Mouse (Mus musculus): ENCODE results near the gene Olfr1189. TPM values are rescaled to one million over a fixed set of nuclear protein-coding genes. Genes with fewer than 3 reads are reported as not detected.
"Not testable (repeated sequence)": the region's sequence is repeated elsewhere in the genome, so short reads cannot be mapped to it uniquely, and the experiment has no call there.

The Olfr1189 gene
- total RNA-seq (2014; rRNA removed) (not detected in 2 replicates), polyA plus RNA-seq (2015; fragmentation: Nextera tagmentation; extraction: Ambion mirVana) (not detected in 2 replicates)

DNA sequence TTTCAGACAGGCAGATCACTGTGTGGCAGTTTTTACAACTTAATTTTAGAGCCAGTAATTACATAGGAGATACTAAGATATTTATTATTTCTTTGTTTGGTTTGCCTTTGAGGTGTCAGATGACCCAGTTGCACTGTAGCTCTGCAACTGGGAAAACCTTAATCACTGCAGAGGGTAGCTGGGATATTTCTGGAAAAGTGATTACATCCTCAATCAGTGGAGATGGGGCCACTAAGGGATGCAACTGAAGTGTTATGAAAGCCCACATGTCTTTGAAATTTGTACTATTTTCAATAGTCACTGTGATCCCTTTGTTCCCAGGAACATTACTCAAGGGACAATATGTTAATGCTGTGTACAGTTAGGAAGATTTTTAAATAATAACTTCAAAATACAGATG is at the start of gene Olfr1189:
Olfr1189 (plus strand) TSS at position 301 of the 400 bp plus-strand sequence.
- H3K9me3 ChIP-seq (ENCODE audit: low read length): no peaks in the 10 kb centered on the region
- no peak for TF ChIP-seq CTCF (IDR thresholded peaks at IDR 0.05; ENCODE audit: low read depth)
- DNase-seq (ENCODE audit: low spot score) (no peak), ATAC-seq (no peak)
- no peak within 1 kb of the TSS for H3K4me2 ChIP-seq (ENCODE audit: low read depth, low read length)
- H3K27me3 ChIP-seq (ENCODE audit: insufficient read depth, low read length): no peaks in the 10 kb centered on the region
- no peaks in the 10 kb centered on the region for H3K36me3 ChIP-seq (ENCODE audit: insufficient read depth, low read length)
- H3K27ac ChIP-seq: no peak within 1 kb of the TSS
- no peaks in the 10 kb centered on the region for H3K4me1 ChIP-seq (ENCODE audit: insufficient read depth, low read length)
- H3K4me3 ChIP-seq (ENCODE audit: low read length): no peak within 1 kb of the TSS
- H3K9ac ChIP-seq (replicated peaks; ENCODE audit: low read length): no peak within 1 kb of the TSS

DNA sequence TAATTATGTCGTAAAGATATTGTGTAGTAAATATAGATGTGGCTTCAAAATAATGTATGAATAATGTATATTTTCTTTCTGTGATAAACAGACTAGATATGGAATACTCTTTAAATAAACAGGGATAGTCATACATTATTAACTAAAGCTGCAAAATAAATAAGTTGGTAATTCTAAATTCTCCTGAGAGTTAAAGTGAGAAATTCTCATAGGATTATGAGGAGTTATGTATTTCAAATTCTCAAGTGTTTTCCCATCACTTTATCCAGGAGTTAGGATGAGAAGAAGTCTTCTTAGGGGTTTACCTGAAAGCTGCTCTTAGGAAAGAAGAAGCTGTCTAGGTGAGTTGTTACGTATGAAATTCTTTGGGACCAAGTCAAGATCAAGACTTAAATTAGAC is 29.6 kb upstream of the Olfr1189 start, which contains the start of gene Olfr1188:
Olfr1188 (plus strand) TSS at position 301 of the 400 bp plus-strand sequence.
- Histone ChIP-seq H3K4me3 (ENCODE audit: low read length) (no peak within 1 kb of the TSS), H3K27ac (no peak within 1 kb of the TSS), H3K27me3 (ENCODE audit: insufficient read depth, low read length) (no peaks in the 10 kb centered on the region), H3K4me2 (ENCODE audit: low read depth, low read length) (no peak within 1 kb of the TSS), H3K9ac (replicated peaks; ENCODE audit: low read length) (no peak within 1 kb of the TSS), H3K9me3 (ENCODE audit: low read length) (no peaks in the 10 kb centered on the region), H3K4me1 (ENCODE audit: insufficient read depth, low read length) (no peaks in the 10 kb centered on the region), H3K36me3 (ENCODE audit: insufficient read depth, low read length) (no peaks in the 10 kb centered on the region)
- no peak for DNase-seq (ENCODE audit: low spot score)
- WGBS: 91% methylated on average over 2 of the region's 2 CpGs
- no peak for ATAC-seq
- TF ChIP-seq CTCF (IDR thresholded peaks at IDR 0.05; ENCODE audit: low read depth): no peak

DNA sequence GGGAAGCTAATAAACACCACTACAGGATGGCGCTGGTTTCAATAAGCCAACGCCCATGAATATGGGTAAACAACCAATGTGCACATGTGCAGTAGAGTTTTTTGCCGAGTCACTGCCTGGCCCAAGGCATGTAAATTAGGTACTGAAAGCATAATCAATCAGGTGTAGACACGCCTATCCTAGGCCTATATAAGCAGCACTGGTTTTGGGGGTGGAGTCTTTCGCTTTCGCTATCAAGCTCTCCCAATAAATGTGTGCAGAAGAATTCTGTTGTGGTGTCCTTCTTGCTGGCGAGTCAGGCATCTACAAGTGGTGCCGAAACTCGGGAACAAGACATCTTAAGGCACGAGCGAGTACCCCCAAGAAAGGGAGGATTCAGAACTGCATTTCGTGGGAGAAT is 13.6 kb upstream of the Olfr1189 start:
- H3K4me3 ChIP-seq (ENCODE audit: low read length); ATAC-seq; H3K27me3 ChIP-seq (ENCODE audit: insufficient read depth, low read length); H3K4me2 ChIP-seq (ENCODE audit: low read depth, low read length); H3K4me1 ChIP-seq (ENCODE audit: insufficient read depth, low read length); DNase-seq (ENCODE audit: low spot score); H3K9me3 ChIP-seq (ENCODE audit: low read length); H3K27ac ChIP-seq; H3K9ac ChIP-seq (replicated peaks; ENCODE audit: low read length); H3K36me3 ChIP-seq (ENCODE audit: insufficient read depth, low read length): not testable (repeated sequence)
- WGBS: 91% methylated on average over 12 of the region's 12 CpGs

DNA sequence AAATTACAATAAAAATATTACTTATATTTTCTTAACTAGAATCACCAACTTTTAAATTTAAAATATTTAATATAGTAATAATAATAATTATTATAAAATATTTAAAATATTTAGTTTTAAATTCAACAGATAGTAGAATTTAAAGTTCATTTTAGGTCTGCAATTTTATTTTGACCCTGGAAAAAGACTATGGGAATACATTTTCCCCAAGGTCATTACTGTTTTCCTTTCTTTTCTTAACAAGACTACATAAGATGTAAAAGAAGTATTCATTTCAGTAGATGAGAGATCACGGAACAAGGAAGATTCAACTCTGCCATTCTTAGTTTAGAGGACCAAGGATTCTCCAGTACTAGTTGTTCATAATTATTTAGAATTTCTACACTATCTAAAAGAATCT is 54.0 kb downstream of the Olfr1189 start, which contains the start of gene Olfr1191-ps1:
Olfr1191-ps1 (plus strand) TSS at position 301 of the 400 bp plus-strand sequence.
- not testable (repeated sequence) for DNase-seq (ENCODE audit: low spot score); ATAC-seq; H3K4me2 ChIP-seq (ENCODE audit: low read depth, low read length); H3K27ac ChIP-seq; H3K4me3 ChIP-seq (ENCODE audit: low read length); H3K9ac ChIP-seq (replicated peaks; ENCODE audit: low read length); H3K27me3 ChIP-seq (ENCODE audit: insufficient read depth, low read length); H3K36me3 ChIP-seq (ENCODE audit: insufficient read depth, low read length); H3K4me1 ChIP-seq (ENCODE audit: insufficient read depth, low read length); H3K9me3 ChIP-seq (ENCODE audit: low read length)
- 94% methylated on average over 1 of the region's 1 CpGs for WGBS

Other genes starting within 250 kb of the Olfr1189 start
- not detected in 2 replicates for gene Olfr1176, start 249.7 kb upstream of the Olfr1189 start, total RNA-seq (2014; rRNA removed)
- gene Olfr1176, start 249.7 kb upstream of the Olfr1189 start, polyA plus RNA-seq (2015; fragmentation: Nextera tagmentation; extraction: Ambion mirVana): not detected in 2 replicates
- gene Olfr1177-ps, start 240.0 kb upstream of the Olfr1189 start, total RNA-seq (2014; rRNA removed): not detected in 2 replicates
- gene Olfr1177-ps, start 240.0 kb upstream of the Olfr1189 start, polyA plus RNA-seq (2015; fragmentation: Nextera tagmentation; extraction: Ambion mirVana): not detected in 2 replicates
- gene Olfr1178, start 199.4 kb upstream of the Olfr1189 start, total RNA-seq (2014; rRNA removed): not detected in 2 replicates
- gene Olfr1178, start 199.4 kb upstream of the Olfr1189 start, polyA plus RNA-seq (2015; fragmentation: Nextera tagmentation; extraction: Ambion mirVana): not detected in 2 replicates
- gene Olfr1179, start 180.0 kb upstream of the Olfr1189 start, total RNA-seq (2014; rRNA removed): not detected in 2 replicates
- gene Olfr1179, start 180.0 kb upstream of the Olfr1189 start, polyA plus RNA-seq (2015; fragmentation: Nextera tagmentation; extraction: Ambion mirVana): not detected in 2 replicates
- not detected in 2 replicates for gene Olfr1180, start 167.3 kb upstream of the Olfr1189 start, total RNA-seq (2014; rRNA removed)
- gene Olfr1180, start 167.3 kb upstream of the Olfr1189 start, polyA plus RNA-seq (2015; fragmentation: Nextera tagmentation; extraction: Ambion mirVana): not detected in 2 replicates
- gene Olfr1181, start 160.3 kb upstream of the Olfr1189 start, total RNA-seq (2014; rRNA removed): not detected in 2 replicates
- not detected in 2 replicates for gene Olfr1181, start 160.3 kb upstream of the Olfr1189 start, polyA plus RNA-seq (2015; fragmentation: Nextera tagmentation; extraction: Ambion mirVana)
- gene Gm13757, start 137.3 kb upstream of the Olfr1189 start, total RNA-seq (2014; rRNA removed): not detected in 2 replicates
- gene Gm13757, start 137.3 kb upstream of the Olfr1189 start, polyA plus RNA-seq (2015; fragmentation: Nextera tagmentation; extraction: Ambion mirVana): not detected in 2 replicates
- gene Olfr1183, start 131.6 kb upstream of the Olfr1189 start, total RNA-seq (2014; rRNA removed): not detected in 2 replicates
- gene Olfr1183, start 131.6 kb upstream of the Olfr1189 start, polyA plus RNA-seq (2015; fragmentation: Nextera tagmentation; extraction: Ambion mirVana): not detected in 2 replicates
- gene Olfr1184, start 102.9 kb upstream of the Olfr1189 start, total RNA-seq (2014; rRNA removed): not detected in 2 replicates
- not detected in 2 replicates for gene Olfr1184, start 102.9 kb upstream of the Olfr1189 start, polyA plus RNA-seq (2015; fragmentation: Nextera tagmentation; extraction: Ambion mirVana)
- not detected in 2 replicates for gene Olfr1185-ps1, start 93.1 kb upstream of the Olfr1189 start, total RNA-seq (2014; rRNA removed)
- gene Olfr1185-ps1, start 93.1 kb upstream of the Olfr1189 start, polyA plus RNA-seq (2015; fragmentation: Nextera tagmentation; extraction: Ambion mirVana): not detected in 2 replicates
- not detected in 2 replicates for gene Olfr1186, start 67.9 kb upstream of the Olfr1189 start, total RNA-seq (2014; rRNA removed)
- not detected in 2 replicates for gene Olfr1186, start 67.9 kb upstream of the Olfr1189 start, polyA plus RNA-seq (2015; fragmentation: Nextera tagmentation; extraction: Ambion mirVana)
- not detected in 2 replicates for gene Olfr1188, start 29.5 kb upstream of the Olfr1189 start, total RNA-seq (2014; rRNA removed)
- not detected in 2 replicates for gene Olfr1188, start 29.5 kb upstream of the Olfr1189 start, polyA plus RNA-seq (2015; fragmentation: Nextera tagmentation; extraction: Ambion mirVana)
- gene Olfr1191-ps1, start 54.1 kb downstream of the Olfr1189 start, total RNA-seq (2014; rRNA removed): not detected in 2 replicates
- gene Olfr1191-ps1, start 54.1 kb downstream of the Olfr1189 start, polyA plus RNA-seq (2015; fragmentation: Nextera tagmentation; extraction: Ambion mirVana): not detected in 2 replicates
- gene Olfr1192-ps1, start 62.1 kb downstream of the Olfr1189 start, total RNA-seq (2014; rRNA removed): not detected in 2 replicates
- gene Olfr1192-ps1, start 62.1 kb downstream of the Olfr1189 start, polyA plus RNA-seq (2015; fragmentation: Nextera tagmentation; extraction: Ambion mirVana): not detected in 2 replicates
- not detected in 2 replicates for gene Olfr1193, start 89.2 kb downstream of the Olfr1189 start, total RNA-seq (2014; rRNA removed)
- gene Olfr1193, start 89.2 kb downstream of the Olfr1189 start, polyA plus RNA-seq (2015; fragmentation: Nextera tagmentation; extraction: Ambion mirVana): not detected in 2 replicates
- gene Olfr1195, start 102.7 kb downstream of the Olfr1189 start, total RNA-seq (2014; rRNA removed): not detected in 2 replicates
- not detected in 2 replicates for gene Olfr1195, start 102.7 kb downstream of the Olfr1189 start, polyA plus RNA-seq (2015; fragmentation: Nextera tagmentation; extraction: Ambion mirVana)
- not detected in 2 replicates for gene Olfr1196, start 118.1 kb downstream of the Olfr1189 start, total RNA-seq (2014; rRNA removed)
- gene Olfr1196, start 118.1 kb downstream of the Olfr1189 start, polyA plus RNA-seq (2015; fragmentation: Nextera tagmentation; extraction: Ambion mirVana): not detected in 2 replicates
- gene Olfr1197, start 145.9 kb downstream of the Olfr1189 start, total RNA-seq (2014; rRNA removed): not detected in 2 replicates
- gene Olfr1197, start 145.9 kb downstream of the Olfr1189 start, polyA plus RNA-seq (2015; fragmentation: Nextera tagmentation; extraction: Ambion mirVana): not detected in 2 replicates
- not detected in 2 replicates for gene Olfr1198, start 164.9 kb downstream of the Olfr1189 start, total RNA-seq (2014; rRNA removed)
- not detected in 2 replicates for gene Olfr1198, start 164.9 kb downstream of the Olfr1189 start, polyA plus RNA-seq (2015; fragmentation: Nextera tagmentation; extraction: Ambion mirVana)
- gene Olfr1199, start 174.0 kb downstream of the Olfr1189 start, total RNA-seq (2014; rRNA removed): not detected in 2 replicates
- gene Olfr1199, start 174.0 kb downstream of the Olfr1189 start, polyA plus RNA-seq (2015; fragmentation: Nextera tagmentation; extraction: Ambion mirVana): not detected in 2 replicates
- gene Olfr1200, start 184.0 kb downstream of the Olfr1189 start, total RNA-seq (2014; rRNA removed): not detected in 2 replicates
- gene Olfr1200, start 184.0 kb downstream of the Olfr1189 start, polyA plus RNA-seq (2015; fragmentation: Nextera tagmentation; extraction: Ambion mirVana): not detected in 2 replicates
- not detected in 2 replicates for gene Olfr1201, start 206.6 kb downstream of the Olfr1189 start, total RNA-seq (2014; rRNA removed)
- not detected in 2 replicates for gene Olfr1201, start 206.6 kb downstream of the Olfr1189 start, polyA plus RNA-seq (2015; fragmentation: Nextera tagmentation; extraction: Ambion mirVana)
- gene Olfr1202, start 228.0 kb downstream of the Olfr1189 start, total RNA-seq (2014; rRNA removed): not detected in 2 replicates
- not detected in 2 replicates for gene Olfr1202, start 228.0 kb downstream of the Olfr1189 start, polyA plus RNA-seq (2015; fragmentation: Nextera tagmentation; extraction: Ambion mirVana)
- not detected in 2 replicates for gene Olfr1205, start 243.3 kb downstream of the Olfr1189 start, total RNA-seq (2014; rRNA removed)
- gene Olfr1205, start 243.3 kb downstream of the Olfr1189 start, polyA plus RNA-seq (2015; fragmentation: Nextera tagmentation; extraction: Ambion mirVana): not detected in 2 replicates